Mouse (Mus musculus): ENCODE measurements around the gene Sh3pxd2a. TPM values are rescaled to one million over a fixed set of nuclear protein-coding genes. Genes with fewer than 3 reads are reported as not detected.
A peak's percentile ranks its signal among the peaks of the same experiment; 100 is the strongest.

Sh3pxd2a gene
- polyA plus RNA-seq, 1 experiment from 2014 or later, result 3.8 TPM

GRCm38 (mm10) chr19:47485997-47486566 lies 21.9 kb upstream of the Sh3pxd2a start:
- Histone ChIP-seq H3K9me3 (replicated peaks) (no peaks in the 10 kb centered on the region), H3K36me3 (no peaks in the 10 kb centered on the region), H3K4me3 (no peak overlapping the region), H3K27me3 (ENCODE audit: low read depth, poor library complexity, severe bottlenecking) (no peaks in the 10 kb centered on the region), H3K27ac (0 out of 2 replicates have a peak overlapping the region, but pooled peaks have one; percentile 12), H3K4me1 (0 out of 2 replicates have a peak, but pooled peaks cover 8% of the 10 kb centered on the region)
- WGBS, result 45% methylated on average over 9 of the region's 9 CpGs
- no peak for DNase-seq (ENCODE audit: low spot score)

GRCm38 (mm10) chr19:47484110-47484509 lies 19.9 kb upstream of the Sh3pxd2a start:
- H3K27me3 ChIP-seq (ENCODE audit: low read depth, poor library complexity, severe bottlenecking), result no peaks in the 10 kb centered on the region
- DNase-seq (ENCODE audit: low spot score), result no peak
- H3K4me1 ChIP-seq, result 0 out of 2 replicates have a peak, but pooled peaks cover 8% of the 10 kb centered on the region
- H3K36me3 ChIP-seq, result no peaks in the 10 kb centered on the region
- no peak overlapping the region for H3K4me3 ChIP-seq
- no peaks in the 10 kb centered on the region for H3K9me3 ChIP-seq (replicated peaks)
- H3K27ac ChIP-seq, result no peak overlapping the region
- WGBS, result 91% methylated on average over 3 of the region's 3 CpGs

- Histone ChIP-seq H3K27ac (no peak overlapping the region), H3K4me3 (no peak overlapping the region), H3K4me1 (0 out of 2 replicates have a peak, but pooled peaks cover 8% of the 10 kb centered on the region), H3K27me3 (ENCODE audit: low read depth, poor library complexity, severe bottlenecking) (no peaks in the 10 kb centered on the region), H3K36me3 (no peaks in the 10 kb centered on the region), H3K9me3 (replicated peaks) (no peaks in the 10 kb centered on the region)
- 91% methylated on average over 3 of the region's 3 CpGs for WGBS
- no peak for DNase-seq (ENCODE audit: low spot score)
Measured at GRCm38 (mm10) chr19:47483346-47483745, 19.1 kb upstream of the Sh3pxd2a start.

GRCm38 (mm10) chr19:47473453-47473852 lies 9.3 kb upstream of the Sh3pxd2a start:
- Histone ChIP-seq H3K36me3 (no peaks in the 10 kb centered on the region), H3K27ac (no peak overlapping the region), H3K4me1 (peaks cover 15% of the 10 kb centered on the region), H3K27me3 (ENCODE audit: low read depth, poor library complexity, severe bottlenecking) (no peaks in the 10 kb centered on the region), H3K9me3 (replicated peaks) (no peaks in the 10 kb centered on the region), H3K4me3 (no peak overlapping the region)
- no peak for DNase-seq (ENCODE audit: low spot score)
- 89% methylated on average over 3 of the region's 3 CpGs for WGBS

GRCm38 (mm10) chr19:47472881-47473400 lies 8.7 kb upstream of the Sh3pxd2a start:
- H3K27ac ChIP-seq, result 0 out of 2 replicates have a peak overlapping the region, but pooled peaks have one; percentile 20
- H3K4me1 ChIP-seq, result peaks cover 15% of the 10 kb centered on the region
- WGBS, result 41% methylated on average over 15 of the region's 15 CpGs
- no peaks in the 10 kb centered on the region for H3K36me3 ChIP-seq
- H3K27me3 ChIP-seq (ENCODE audit: low read depth, poor library complexity, severe bottlenecking), result no peaks in the 10 kb centered on the region
- DNase-seq (ENCODE audit: low spot score), result no peak
- no peak overlapping the region for H3K4me3 ChIP-seq
- H3K9me3 ChIP-seq (replicated peaks), result no peaks in the 10 kb centered on the region

- Histone ChIP-seq H3K27ac (no peak overlapping the region), H3K4me3 (no peak overlapping the region), H3K27me3 (ENCODE audit: low read depth, poor library complexity, severe bottlenecking) (no peaks in the 10 kb centered on the region), H3K9me3 (replicated peaks) (no peaks in the 10 kb centered on the region), H3K4me1 (peaks cover 15% of the 10 kb centered on the region), H3K36me3 (no peaks in the 10 kb centered on the region)
- WGBS, result 86% methylated on average over 4 of the region's 4 CpGs
- DNase-seq (ENCODE audit: low spot score), result no peak
Measured at GRCm38 (mm10) chr19:47471808-47472207, 7.6 kb upstream of the Sh3pxd2a start.

DNA sequence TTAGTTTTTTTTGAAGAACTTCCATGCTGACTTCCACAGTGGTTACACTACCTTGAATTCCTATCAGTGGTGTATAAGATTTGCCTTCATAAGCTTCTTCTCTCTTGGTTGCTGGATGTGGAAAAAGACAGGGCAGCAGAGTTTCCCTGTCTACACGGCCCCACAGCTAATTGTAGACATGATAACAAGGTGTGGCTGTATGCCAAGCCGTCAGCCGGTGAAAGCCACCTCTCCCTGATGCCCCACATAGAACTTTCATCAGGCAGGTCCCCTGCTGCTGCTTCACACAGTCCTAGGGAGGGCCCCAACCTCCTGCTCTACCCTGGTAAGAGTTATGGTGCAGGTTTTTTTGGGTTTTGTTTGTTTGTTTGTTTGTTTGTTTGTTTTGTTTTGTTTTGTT lies 4.5 kb upstream of the Sh3pxd2a start:
- DNase-seq (ENCODE audit: low spot score), result no peak

GRCm38 (mm10) chr19:47466775-47467174 lies 2.6 kb upstream of the Sh3pxd2a start:
- WGBS, result 71% methylated on average over 8 of the region's 8 CpGs
- DNase-seq (ENCODE audit: low spot score), result no peak

More for the DNA sequence above, 4.5 kb upstream of the Sh3pxd2a start:
- Histone ChIP-seq H3K36me3 (no peaks in the 10 kb centered on the region), H3K27me3 (ENCODE audit: low read depth, poor library complexity, severe bottlenecking) (no peaks in the 10 kb centered on the region), H3K9me3 (replicated peaks) (no peaks in the 10 kb centered on the region), H3K4me1 (peaks cover 26% of the 10 kb centered on the region), H3K27ac (no peak overlapping the region), H3K4me3 (no peak overlapping the region)
- 78% methylated on average over 3 of the region's 3 CpGs for WGBS

GRCm38 (mm10) chr19:47465467-47465866 lies 1.3 kb upstream of the Sh3pxd2a start:
- no peak overlapping the region for H3K27ac ChIP-seq
- H3K27me3 ChIP-seq (ENCODE audit: low read depth, poor library complexity, severe bottlenecking), result no peaks in the 10 kb centered on the region
- peaks cover 31% of the 10 kb centered on the region for H3K4me1 ChIP-seq

More at GRCm38 (mm10) chr19:47466775-47467174, 2.6 kb upstream of the Sh3pxd2a start:
- Histone ChIP-seq H3K36me3 (peaks cover 4% of the 10 kb centered on the region), H3K27me3 (ENCODE audit: low read depth, poor library complexity, severe bottlenecking) (no peaks in the 10 kb centered on the region), H3K9me3 (replicated peaks) (no peaks in the 10 kb centered on the region), H3K4me1 (peaks cover 27% of the 10 kb centered on the region), H3K27ac (no peak overlapping the region), H3K4me3 (no peak overlapping the region)

GRCm38 (mm10) chr19:47463636-47464303 lies 431 bp downstream of the Sh3pxd2a start:
- peak overlapping the region; percentile 87 for H3K4me3 ChIP-seq
- H3K36me3 ChIP-seq, result peaks cover 6% of the 10 kb centered on the region
- H3K27me3 ChIP-seq (ENCODE audit: low read depth, poor library complexity, severe bottlenecking), result no peaks in the 10 kb centered on the region
- H3K9me3 ChIP-seq (replicated peaks), result no peaks in the 10 kb centered on the region
- peak overlapping the region; percentile 96 for H3K27ac ChIP-seq
- under 1% methylated on average over 46 of the region's 46 CpGs for WGBS
- H3K4me1 ChIP-seq, result peaks cover 45% of the 10 kb centered on the region
- peak; percentile 86 for DNase-seq (ENCODE audit: low spot score)

More at GRCm38 (mm10) chr19:47465467-47465866, 1.3 kb upstream of the Sh3pxd2a start:
- WGBS, result 65% methylated on average over 9 of the region's 9 CpGs
- peaks cover 6% of the 10 kb centered on the region for H3K36me3 ChIP-seq
- H3K4me3 ChIP-seq, result no peak overlapping the region; the same call in 1 of the 2 replicates
- DNase-seq (ENCODE audit: low spot score), result no peak
- no peaks in the 10 kb centered on the region for H3K9me3 ChIP-seq (replicated peaks)

DNA sequence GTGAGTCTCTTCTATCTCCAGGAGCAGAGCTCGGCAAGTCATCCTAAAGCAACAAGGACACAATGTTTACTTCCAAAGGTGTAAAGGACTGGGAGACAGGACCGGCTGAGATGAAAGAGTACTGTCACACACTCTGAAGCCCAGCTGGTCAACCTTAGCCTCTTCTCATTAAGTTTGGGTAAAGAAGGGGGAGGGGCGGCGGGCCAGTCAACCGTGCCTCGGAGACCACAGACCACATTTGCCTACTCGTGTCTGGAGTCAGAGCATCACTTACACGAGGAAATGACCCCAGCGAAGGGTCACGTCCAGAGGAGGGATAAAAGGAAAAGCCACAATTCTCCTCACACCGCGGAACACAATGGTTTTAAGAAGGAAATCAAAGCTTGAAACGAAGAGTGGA lies 995 bp downstream of the Sh3pxd2a start:
- under 1% methylated on average over 13 of the region's 13 CpGs for whole genome bisulfite sequencing
- peak overlapping the region; percentile 96 for H3K27ac ChIP-seq
- H3K9me3 ChIP-seq (replicated peaks), result no peaks in the 10 kb centered on the region
- peaks cover 51% of the 10 kb centered on the region for H3K4me1 ChIP-seq
- DNase-seq (ENCODE audit: low spot score), result peak; percentile 58
- peaks cover 6% of the 10 kb centered on the region for H3K36me3 ChIP-seq
- no peaks in the 10 kb centered on the region for H3K27me3 ChIP-seq (ENCODE audit: low read depth, poor library complexity, severe bottlenecking)
- peak overlapping the region; percentile 87 for H3K4me3 ChIP-seq

- peak overlapping the region; percentile 87 for H3K4me3 ChIP-seq
- H3K9me3 ChIP-seq (replicated peaks), result no peaks in the 10 kb centered on the region
- no peak for DNase-seq (ENCODE audit: low spot score)
- peaks cover 56% of the 10 kb centered on the region for H3K4me1 ChIP-seq
- peak overlapping the region; percentile 96 for H3K27ac ChIP-seq
- H3K27me3 ChIP-seq (ENCODE audit: low read depth, poor library complexity, severe bottlenecking), result no peaks in the 10 kb centered on the region
- H3K36me3 ChIP-seq, result peaks cover 6% of the 10 kb centered on the region
- 22% methylated on average over 6 of the region's 6 CpGs for WGBS
Measured at GRCm38 (mm10) chr19:47462725-47463124, 1.5 kb downstream of the Sh3pxd2a start.

- no peak overlapping the region for H3K4me3 ChIP-seq
- H3K27ac ChIP-seq, result 0 out of 2 replicates have a peak overlapping the region, but pooled peaks have one; percentile 3
- peaks cover 65% of the 10 kb centered on the region for H3K4me1 ChIP-seq
- H3K36me3 ChIP-seq, result peaks cover 6% of the 10 kb centered on the region
- WGBS, result 89% methylated on average over 3 of the region's 3 CpGs
- DNase-seq (ENCODE audit: low spot score), result no peak
- no peaks in the 10 kb centered on the region for H3K9me3 ChIP-seq (replicated peaks)
- H3K27me3 ChIP-seq (ENCODE audit: low read depth, poor library complexity, severe bottlenecking), result no peaks in the 10 kb centered on the region
Measured at GRCm38 (mm10) chr19:47461838-47462237, 2.4 kb downstream of the Sh3pxd2a start.

Measured in limb, embryonic 10.5 days (tissue).